Mouse (Mus musculus): ENCODE data around the gene Gm21800.
"Not testable (repeated sequence)": the region's sequence is repeated elsewhere in the genome, so short reads cannot be mapped to it uniquely, and the experiment has no call there.

Gm21800 gene

GRCm38 (mm10) chrY:41406198-41406597, at the start of gene Gm21800:
TSS of gene Gm21800 (plus strand) at chrY:41406498.
- in situ Hi-C loops (cut with MboI; ENCODE audit: low pct_unique_long_range_greater_than_20kb in 1 of 2, low sequenced_read_pairs in 2 of 2, unreplicated experiment in 1 of 2), result not testable (repeated sequence)

Data from mouse embryonic stem cell (cell line).